Comparison of ENCODE assay signal across 18 mouse cellular contexts in genomic region chr16:90208996-90209395, GRCm38 (mm10).
"Had no signal": no experiment of that assay in that cellular context is flagged by ENCODE, and none has a peak within 500 bp of the region (broad histone marks: within the 10 kb centered on the region; RNA-seq: fewer than 3 reads in every experiment).

No protein-coding gene starts in this region.

- H3K4me1 ChIP-seq: midbrain, embryonic 10.5 days; neural tube, embryonic 13.5 days; neural tube, embryonic 15.5 days had no signal

- DNase-seq: lung, adult 18-20 months; lung, embryonic 14.5 days; lung, postnatal 4 days; midbrain, embryonic 14.5 days; retina, postnatal 1 day; right cerebral cortex, adult 18-20 months; right cerebral cortex, postnatal 25 days; right cerebral cortex, postnatal 4 days; spleen, adult 18-20 months; thymus, adult 18-20 months; thymus, postnatal 14 days; thymus, postnatal 36 days had no signal

- H3K27ac ChIP-seq: liver, embryonic 14.5 days; midbrain, embryonic 10.5 days; neural tube, embryonic 13.5 days; neural tube, embryonic 15.5 days had no signal

- H3K4me2 ChIP-seq: lung, embryonic 14.5 days; neural tube, embryonic 13.5 days; neural tube, embryonic 15.5 days had no signal

- H3K9ac ChIP-seq: liver, embryonic 14.5 days; lung, embryonic 14.5 days; neural tube, embryonic 13.5 days; neural tube, embryonic 15.5 days had no signal

- H3K4me3 ChIP-seq: midbrain, embryonic 10.5 days; myocyte; neural tube, embryonic 13.5 days; neural tube, embryonic 15.5 days had no signal

- ATAC-seq: midbrain, embryonic 16.5 days had no signal

- H3K27me3 ChIP-seq: neural tube, embryonic 13.5 days; neural tube, embryonic 15.5 days had no signal

- H3K9me3 ChIP-seq: midbrain, embryonic 10.5 days; neural tube, embryonic 13.5 days; neural tube, embryonic 15.5 days had no signal

- H3K36me3 ChIP-seq: midbrain, embryonic 10.5 days; neural tube, embryonic 13.5 days; neural tube, embryonic 15.5 days had no signal
